Mouse (Mus musculus) testis, adult 2 months (tissue): ENCODE measurements around the gene Gas8.

Source experiments
- CTCF ChIP-seq: fragments of 200-500 bp; IDR thresholded peaks from 2 replicates; pipeline ENCODE4 v1.5.1; 2012; ENCODE audit warnings: low read depth, mild to moderate bottlenecking, inconsistent platforms, low read length, moderate library complexity; ENCODE audit not compliant: control insufficient read depth, insufficient read depth, insufficient replicate concordance
- POLR2A ChIP-seq: fragments of 200-500 bp; IDR thresholded peaks from 2 replicates; pipeline ENCODE4 v1.6.1; 2012; ENCODE audit warnings: low read depth, mild to moderate bottlenecking, inconsistent platforms, low read length, moderate library complexity; ENCODE audit not compliant: control insufficient read depth

- TF ChIP-seq POLR2A = no peak
- no peak for TF ChIP-seq CTCF
Measured at GRCm38 (mm10) chr8:123482627-123483026, 36.0 kb upstream of the Gas8 start.
